Mouse (Mus musculus): ENCODE measurements around the gene Arsa. TPM values are rescaled to one million over a fixed set of nuclear protein-coding genes. Genes with fewer than 3 reads are reported as not detected.

The Arsa gene
- 27.6 and 31.7 TPM in 2 replicates for polyA plus RNA-seq (2015; fragmentation: Nextera tagmentation; extraction: Ambion mirVana)

GRCm38 (mm10) chr15:89477091-89477491 lies at the start of gene Arsa:
Gene Arsa, minus strand, starts transcription at chr15:89477425.
- no peaks in the 10 kb centered on the region for H3K9me3 ChIP-seq
- peak within 1 kb of the TSS; percentile 64 for H3K4me3 ChIP-seq
- peak within 1 kb of the TSS; percentile 64 for H3K9ac ChIP-seq
- H3K4me1 ChIP-seq = peaks cover 13% of the 10 kb centered on the region
- H3K36me3 ChIP-seq = no peaks in the 10 kb centered on the region
- no peak for ATAC-seq (ENCODE audit: insufficient number of reproducible peaks, low FRiP score, low TSS enrichment, low read depth)
- 34% methylated on average over 9 of the region's 9 CpGs for WGBS
- H3K4me2 ChIP-seq = peak within 1 kb of the TSS; percentile 88
- H3K27me3 ChIP-seq = no peaks in the 10 kb centered on the region
- H3K27ac ChIP-seq = peak within 1 kb of the TSS; percentile 79

DNA sequence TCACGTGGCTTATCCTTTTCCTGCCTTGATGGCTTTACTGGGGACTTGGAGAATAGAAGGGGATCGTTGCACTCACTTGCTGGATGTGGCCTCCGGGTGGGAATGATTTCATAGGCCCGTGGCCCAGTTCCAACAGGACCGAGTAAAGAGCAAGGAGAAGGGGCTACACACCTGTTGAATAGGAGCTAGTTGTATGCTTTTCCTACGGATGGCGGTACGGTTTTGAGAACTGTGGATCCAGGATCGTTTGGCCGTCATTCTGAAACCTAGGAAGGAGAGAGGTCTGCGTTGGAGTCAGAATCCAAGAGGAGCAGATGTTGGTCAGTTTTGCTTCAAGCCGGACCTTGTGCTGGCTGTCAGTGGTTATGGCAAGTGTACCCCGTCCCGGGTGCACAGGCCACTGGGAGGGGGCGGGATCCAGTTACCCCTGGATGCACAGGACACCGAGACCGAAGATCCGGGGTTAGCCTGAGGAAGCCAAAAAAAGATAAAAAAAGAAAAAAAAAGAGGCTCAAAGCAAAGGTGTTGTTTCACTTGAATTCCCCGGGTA lies 49.6 kb upstream of the Arsa start:
- H3K27ac ChIP-seq = no peak overlapping the region
- WGBS = 86% methylated on average over 19 of the region's 19 CpGs

DNA sequence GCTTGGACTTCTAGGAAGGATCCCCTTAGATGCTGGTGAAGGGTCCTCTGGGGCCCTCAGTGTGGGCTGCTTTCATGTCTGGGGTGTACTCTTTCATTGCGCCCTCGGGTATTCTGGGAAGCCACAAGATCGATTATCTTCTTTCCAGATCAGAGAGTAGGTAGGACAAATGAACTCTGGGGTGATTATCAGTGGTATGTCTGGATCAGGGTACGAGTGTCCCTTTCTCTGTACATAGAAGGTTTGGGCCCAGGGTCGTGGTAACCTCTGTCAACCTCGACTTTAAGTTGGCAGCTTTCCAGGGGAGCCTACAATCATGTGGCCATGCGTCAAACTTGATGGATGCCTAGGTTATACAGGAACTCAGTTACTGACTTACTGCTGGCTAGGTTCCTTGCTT lies 48.7 kb upstream of the Arsa start:
- ATAC-seq (ENCODE audit: insufficient number of reproducible peaks, low FRiP score, low TSS enrichment, low read depth) = no peak
- H3K9me3 ChIP-seq = no peaks in the 10 kb centered on the region
- peaks cover 11% of the 10 kb centered on the region for H3K4me1 ChIP-seq
- H3K4me2 ChIP-seq = no peak overlapping the region
- H3K4me3 ChIP-seq = no peak overlapping the region
- H3K27ac ChIP-seq = no peak overlapping the region
- H3K36me3 ChIP-seq = no peaks in the 10 kb centered on the region
- 64% methylated on average over 7 of the region's 7 CpGs for WGBS
- no peak overlapping the region for H3K9ac ChIP-seq
- H3K27me3 ChIP-seq = peaks cover 37% of the 10 kb centered on the region

More for the DNA sequence above, 49.6 kb upstream of the Arsa start:
- Histone ChIP-seq H3K4me2 (no peak overlapping the region), H3K27me3 (peaks cover 34% of the 10 kb centered on the region), H3K4me3 (no peak overlapping the region), H3K4me1 (peaks cover 11% of the 10 kb centered on the region), H3K9ac (no peak overlapping the region), H3K36me3 (0 out of 2 replicates have a peak, but pooled peaks cover 2% of the 10 kb centered on the region), H3K9me3 (no peaks in the 10 kb centered on the region)
- no peak for ATAC-seq (ENCODE audit: insufficient number of reproducible peaks, low FRiP score, low TSS enrichment, low read depth)

GRCm38 (mm10) chr15:89525464-89525863 lies 48.2 kb upstream of the Arsa start:
- no peak overlapping the region for H3K4me3 ChIP-seq
- WGBS = 92% methylated on average over 8 of the region's 8 CpGs
- no peak overlapping the region for H3K4me2 ChIP-seq
- no peaks in the 10 kb centered on the region for H3K9me3 ChIP-seq
- H3K4me1 ChIP-seq = peaks cover 11% of the 10 kb centered on the region
- H3K9ac ChIP-seq = no peak overlapping the region
- no peak overlapping the region for H3K27ac ChIP-seq
- ATAC-seq (ENCODE audit: insufficient number of reproducible peaks, low FRiP score, low TSS enrichment, low read depth) = no peak
- peaks cover 37% of the 10 kb centered on the region for H3K27me3 ChIP-seq
- H3K36me3 ChIP-seq = no peaks in the 10 kb centered on the region

- peaks cover 37% of the 10 kb centered on the region for H3K27me3 ChIP-seq
- H3K4me1 ChIP-seq = peaks cover 11% of the 10 kb centered on the region
- H3K27ac ChIP-seq = no peak overlapping the region
- peak overlapping the region; percentile 96 for H3K4me2 ChIP-seq
- H3K4me3 ChIP-seq = peak overlapping the region; percentile 67
- no peaks in the 10 kb centered on the region for H3K36me3 ChIP-seq
- 69% methylated on average over 8 of the region's 8 CpGs for WGBS
- no peak for ATAC-seq (ENCODE audit: insufficient number of reproducible peaks, low FRiP score, low TSS enrichment, low read depth)
- no peaks in the 10 kb centered on the region for H3K9me3 ChIP-seq
- H3K9ac ChIP-seq = peak overlapping the region; percentile 54; the same call in 1 of the 2 replicates
Measured at GRCm38 (mm10) chr15:89524611-89525415, 47.6 kb upstream of the Arsa start.

- no peaks in the 10 kb centered on the region for H3K9me3 ChIP-seq
- ATAC-seq (ENCODE audit: insufficient number of reproducible peaks, low FRiP score, low TSS enrichment, low read depth) = no peak
- H3K9ac ChIP-seq = peak overlapping the region; percentile 54
- no peak overlapping the region for H3K27ac ChIP-seq
- peak overlapping the region; percentile 67 for H3K4me3 ChIP-seq
- 1% methylated on average over 49 of the region's 52 CpGs for WGBS
- H3K36me3 ChIP-seq = no peaks in the 10 kb centered on the region
- peaks cover 11% of the 10 kb centered on the region for H3K4me1 ChIP-seq
- peaks cover 37% of the 10 kb centered on the region for H3K27me3 ChIP-seq
- peak overlapping the region; percentile 96 for H3K4me2 ChIP-seq
Measured at GRCm38 (mm10) chr15:89524001-89524571, 46.9 kb upstream of the Arsa start.

GRCm38 (mm10) chr15:89523283-89523832 lies 46.1 kb upstream of the Arsa start:
- H3K9me3 ChIP-seq = no peaks in the 10 kb centered on the region
- H3K27me3 ChIP-seq = peaks cover 37% of the 10 kb centered on the region
- ATAC-seq (ENCODE audit: insufficient number of reproducible peaks, low FRiP score, low TSS enrichment, low read depth) = 0 out of 2 replicates have a peak, but pooled peaks have one; percentile 21
- H3K4me1 ChIP-seq = peaks cover 11% of the 10 kb centered on the region
- peak overlapping the region; percentile 96 for H3K4me2 ChIP-seq
- H3K4me3 ChIP-seq = peak overlapping the region; percentile 67
- no peaks in the 10 kb centered on the region for H3K36me3 ChIP-seq
- 6% methylated on average over 42 of the region's 47 CpGs for WGBS
- no peak overlapping the region for H3K27ac ChIP-seq
- 0 out of 2 replicates have a peak overlapping the region, but pooled peaks have one; percentile 33 for H3K9ac ChIP-seq

DNA sequence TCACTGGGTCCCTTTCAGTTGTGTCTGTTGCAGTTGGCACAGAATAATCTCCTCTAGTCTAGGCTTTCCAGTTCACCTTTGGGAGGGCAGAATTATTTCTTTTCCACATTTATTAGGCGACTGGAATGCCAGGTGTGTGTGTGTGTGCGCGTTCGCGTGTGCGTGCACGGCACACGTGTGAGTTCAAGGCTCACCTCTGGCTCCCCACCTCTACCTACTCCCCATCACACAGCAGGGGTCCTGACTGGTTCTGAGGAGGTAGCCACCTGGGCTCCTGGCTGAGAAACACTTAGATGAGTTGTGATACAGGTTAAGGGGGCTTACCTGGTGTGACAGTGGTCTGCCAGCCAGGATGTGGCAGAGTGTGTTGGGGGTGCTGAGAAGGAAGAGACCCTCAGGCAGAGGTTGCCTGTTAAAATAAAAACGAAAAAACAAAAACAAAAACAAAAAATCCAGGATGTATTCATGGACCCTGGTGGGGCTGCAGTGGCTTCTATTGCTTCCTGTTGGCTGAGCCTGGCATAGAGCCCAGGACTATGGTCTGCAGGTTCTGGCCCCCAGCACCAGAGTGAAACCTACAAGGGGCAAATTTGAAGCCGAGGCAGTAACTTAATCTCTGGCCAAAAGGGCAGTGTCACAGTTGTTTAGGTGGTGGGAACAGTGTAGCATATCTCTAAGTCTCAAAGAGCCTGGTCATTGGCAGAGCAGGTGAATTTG lies 45.5 kb upstream of the Arsa start:
- no peaks in the 10 kb centered on the region for H3K9me3 ChIP-seq
- peaks cover 37% of the 10 kb centered on the region for H3K27me3 ChIP-seq
- peak overlapping the region; percentile 67 for H3K4me3 ChIP-seq
- no peak for ATAC-seq (ENCODE audit: insufficient number of reproducible peaks, low FRiP score, low TSS enrichment, low read depth)
- H3K9ac ChIP-seq = no peak overlapping the region
- H3K4me1 ChIP-seq = peaks cover 11% of the 10 kb centered on the region
- H3K4me2 ChIP-seq = peak overlapping the region; percentile 96; the same call in 1 of the 2 replicates
- no peak overlapping the region for H3K27ac ChIP-seq
- no peaks in the 10 kb centered on the region for H3K36me3 ChIP-seq
- 85% methylated on average over 10 of the region's 10 CpGs for WGBS

DNA sequence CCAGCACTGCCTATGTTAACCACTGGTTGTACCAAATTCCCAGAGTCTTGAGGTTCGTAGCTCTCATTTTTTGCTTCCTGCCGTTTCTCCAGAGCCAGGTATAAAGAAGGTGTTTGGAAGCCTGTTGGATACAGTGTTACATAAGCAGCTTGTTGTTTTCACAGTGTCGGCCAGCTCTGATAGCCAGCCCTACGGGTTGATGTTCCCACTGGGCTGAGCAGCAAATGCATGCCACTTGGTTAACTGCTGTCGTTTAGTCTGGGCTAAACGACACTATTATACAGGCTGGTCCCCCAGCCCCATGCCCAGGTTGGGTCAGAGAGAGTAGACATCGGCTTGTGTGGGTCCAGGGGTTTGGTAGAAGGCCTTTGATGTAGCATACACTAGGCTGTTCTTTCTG lies 44.7 kb upstream of the Arsa start:
- H3K9ac ChIP-seq = no peak overlapping the region
- H3K4me3 ChIP-seq = no peak overlapping the region
- no peaks in the 10 kb centered on the region for H3K9me3 ChIP-seq
- no peak for ATAC-seq (ENCODE audit: insufficient number of reproducible peaks, low FRiP score, low TSS enrichment, low read depth)
- H3K27ac ChIP-seq = no peak overlapping the region
- H3K4me1 ChIP-seq = peaks cover 11% of the 10 kb centered on the region
- peaks cover 37% of the 10 kb centered on the region for H3K27me3 ChIP-seq
- H3K4me2 ChIP-seq = no peak overlapping the region
- 60% methylated on average over 7 of the region's 7 CpGs for WGBS
- no peaks in the 10 kb centered on the region for H3K36me3 ChIP-seq

DNA sequence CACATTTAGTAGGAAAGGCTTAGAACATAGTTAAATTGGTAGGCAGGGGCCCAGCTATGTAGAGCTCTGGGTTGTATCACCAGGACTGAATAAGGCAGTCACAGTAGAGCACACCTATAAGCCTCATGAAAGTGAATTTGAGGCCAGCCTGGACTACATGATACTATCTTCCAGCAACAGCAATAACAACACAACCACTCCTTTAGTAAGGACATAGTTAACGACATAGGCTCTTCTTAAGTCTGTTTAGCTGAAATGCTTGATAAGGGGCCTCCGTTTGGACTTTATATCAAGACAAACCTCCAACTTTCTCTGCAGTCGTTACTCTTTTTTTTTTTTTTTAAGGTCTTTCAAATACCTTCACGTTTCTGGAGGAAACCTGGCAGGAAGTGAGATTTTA lies 35.5 kb upstream of the Arsa start:
- Histone ChIP-seq H3K27me3 (no peaks in the 10 kb centered on the region), H3K9me3 (no peaks in the 10 kb centered on the region), H3K4me1 (no peaks in the 10 kb centered on the region), H3K4me2 (no peak overlapping the region), H3K27ac (no peak overlapping the region), H3K4me3 (no peak overlapping the region), H3K9ac (no peak overlapping the region), H3K36me3 (no peaks in the 10 kb centered on the region)
- WGBS = 62% methylated on average over 4 of the region's 4 CpGs
- ATAC-seq (ENCODE audit: insufficient number of reproducible peaks, low FRiP score, low TSS enrichment, low read depth) = no peak

DNA sequence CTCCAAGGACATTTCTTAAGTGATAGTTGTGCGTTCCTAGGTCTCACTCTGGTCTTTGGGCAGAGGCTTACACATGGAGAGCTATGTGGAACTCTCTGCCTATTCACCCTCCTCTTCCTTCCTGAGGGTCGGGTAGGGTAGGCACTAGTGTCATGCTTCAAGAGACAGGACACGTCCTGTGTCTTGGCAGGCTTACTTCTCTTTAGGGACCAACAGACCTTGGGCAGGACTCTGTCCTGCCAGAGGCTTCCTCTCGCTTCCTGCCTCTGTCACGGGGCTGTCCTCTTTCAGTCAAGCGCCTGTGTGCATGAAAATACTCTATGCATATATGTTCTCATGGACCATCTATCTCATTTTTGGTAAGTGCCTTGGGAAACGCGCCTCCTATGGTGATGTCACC lies 30.5 kb upstream of the Arsa start:
- WGBS = 93% methylated on average over 8 of the region's 8 CpGs
- no peak overlapping the region for H3K9ac ChIP-seq

More for the DNA sequence above, 30.5 kb upstream of the Arsa start:
- Histone ChIP-seq H3K9me3 (no peaks in the 10 kb centered on the region), H3K4me2 (no peak overlapping the region), H3K4me1 (no peaks in the 10 kb centered on the region), H3K27me3 (no peaks in the 10 kb centered on the region), H3K4me3 (no peak overlapping the region), H3K36me3 (peaks cover 13% of the 10 kb centered on the region; the same call in 1 of the 2 replicates), H3K27ac (no peak overlapping the region)
- no peak for ATAC-seq (ENCODE audit: insufficient number of reproducible peaks, low FRiP score, low TSS enrichment, low read depth)
